Mouse (Mus musculus) heart, postnatal 0 days (tissue): ENCODE results near the gene Wwp2.

Source experiments
- CTCF ChIP-seq: IDR thresholded peaks from 2 replicates; pipeline ENCODE4 v1.5.1; 2016; ENCODE audit warnings: antibody characterized with exemption, control low read depth, low read depth
- EP300 ChIP-seq: IDR thresholded peaks from 2 replicates; pipeline ENCODE4 v1.6.1; 2016; ENCODE audit warnings: antibody characterized with exemption, low read depth

GRCm38 (mm10) chr8:107405935-107406334 is 30.2 kb upstream of the Wwp2 start:
- TF ChIP-seq CTCF (no peak), EP300 (no peak)
